Mouse (Mus musculus) E14TG2a.4 (cell line): ENCODE results near the gene Olfr279.

ENCODE experiments used
- CTCF ChIP-seq: conservative IDR thresholded peaks from 2 replicates; pipeline ENCODE4 v1.5.1; 2014; ENCODE audit warnings: low read length
- NANOG ChIP-seq: IDR thresholded peaks from 2 replicates; pipeline ENCODE4 v1.6.1; 2014; ENCODE audit warnings: borderline replicate concordance, low read length, mixed read lengths
- POU5F1 ChIP-seq: IDR thresholded peaks from 2 replicates; pipeline ENCODE4 v1.6.1; 2014; ENCODE audit warnings: low read length, borderline replicate concordance

DNA sequence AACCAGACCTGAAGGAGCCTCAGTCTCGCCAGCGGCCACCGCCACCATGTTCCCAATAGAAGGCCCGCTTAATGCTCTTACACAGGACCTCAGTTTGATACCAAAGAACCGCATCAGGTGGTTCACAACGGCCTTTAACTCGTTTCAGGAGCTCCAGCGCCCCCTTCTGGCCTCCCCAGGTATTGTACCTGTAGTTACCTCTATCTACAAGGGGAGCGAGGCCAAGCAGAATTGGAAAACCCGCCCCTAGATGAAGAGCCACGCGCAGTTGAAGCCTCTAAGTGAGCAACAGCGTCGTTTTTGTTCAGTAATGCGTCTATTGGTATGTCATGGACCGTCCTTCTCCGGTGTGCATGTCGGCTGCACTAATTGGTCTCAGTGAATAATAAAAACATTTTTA, 12.3 kb downstream of the Olfr279 start:
- TF ChIP-seq CTCF (peak; percentile 91), POU5F1 (no peak), NANOG (no peak)
